Mouse (Mus musculus) ES-E14 (cell line): ENCODE data around the gene Exoc4.

Experiments
- CHD2 ChIP-seq: IDR thresholded peaks from 2 replicates; pipeline ENCODE4 v1.6.1; 2014; ENCODE audit warnings: mild to moderate bottlenecking, low read depth, low read length, inconsistent platforms
- HCFC1 ChIP-seq: IDR thresholded peaks from 2 replicates; pipeline ENCODE4 v1.6.1; 2012; ENCODE audit warnings: low read length, inconsistent platforms, borderline replicate concordance; ENCODE audit not compliant: insufficient read depth
- MAFK ChIP-seq: IDR thresholded peaks from 2 replicates; pipeline ENCODE4 v1.6.1; 2014; ENCODE audit warnings: mild to moderate bottlenecking, low read depth, low read length, inconsistent platforms; ENCODE audit not compliant: insufficient read depth
- ZC3H11A ChIP-seq: IDR thresholded peaks from 2 replicates; pipeline ENCODE4 v1.6.1; 2012; ENCODE audit warnings: low read depth, mild to moderate bottlenecking, inconsistent platforms, low read length, borderline replicate concordance
- ZNF384 ChIP-seq: IDR thresholded peaks from 2 replicates; pipeline ENCODE4 v1.6.1; 2012; ENCODE audit warnings: low read depth, low read length, inconsistent platforms

DNA sequence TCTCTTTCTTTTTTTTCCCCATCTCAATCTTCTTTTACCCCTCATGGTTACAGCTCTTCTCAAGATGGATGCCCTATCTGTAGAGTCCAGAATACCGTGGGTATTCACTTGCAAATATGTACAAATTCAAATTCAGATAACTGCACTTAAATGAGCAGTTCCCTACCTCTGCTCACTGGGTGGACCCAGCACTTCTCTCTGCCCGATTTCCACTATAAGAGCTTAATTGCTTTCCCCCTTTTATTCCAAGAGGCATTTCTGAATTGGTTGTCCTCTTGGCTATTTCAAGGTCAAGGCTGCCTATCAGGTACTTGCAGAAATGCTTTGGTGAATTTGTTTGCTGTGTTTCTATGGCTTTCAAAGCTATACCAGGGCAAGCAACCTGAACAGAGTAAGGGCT lies 521.1 kb downstream of the Exoc4 start:
- no peak for TF ChIP-seq HCFC1
- TF ChIP-seq ZNF384 = no peak
- no peak for TF ChIP-seq CHD2
- no peak for TF ChIP-seq ZC3H11A
- no peak for TF ChIP-seq MAFK
